Mouse (Mus musculus): ENCODE measurements around the gene Tmem234.
"Not testable (repeated sequence)": the region's sequence is repeated elsewhere in the genome, so short reads cannot be mapped to it uniquely, and the experiment has no call there.

Gene Tmem234

GRCm38 (mm10) chr4:129600233-129601158 lies at the start of gene Tmem234, which contains the start of gene Eif3i:
TSS of gene Tmem234 (plus strand) at chr4:129600668.
TSS of gene Eif3i (minus strand) at chr4:129600648.
- DNase-seq (ENCODE audit: low read depth, low spot score) = peak; percentile 93

GRCm38 (mm10) chr4:129554512-129554911 lies 46.0 kb upstream of the Tmem234 start:
- DNase-seq (ENCODE audit: low read depth, low spot score) = not testable (repeated sequence)

DNA sequence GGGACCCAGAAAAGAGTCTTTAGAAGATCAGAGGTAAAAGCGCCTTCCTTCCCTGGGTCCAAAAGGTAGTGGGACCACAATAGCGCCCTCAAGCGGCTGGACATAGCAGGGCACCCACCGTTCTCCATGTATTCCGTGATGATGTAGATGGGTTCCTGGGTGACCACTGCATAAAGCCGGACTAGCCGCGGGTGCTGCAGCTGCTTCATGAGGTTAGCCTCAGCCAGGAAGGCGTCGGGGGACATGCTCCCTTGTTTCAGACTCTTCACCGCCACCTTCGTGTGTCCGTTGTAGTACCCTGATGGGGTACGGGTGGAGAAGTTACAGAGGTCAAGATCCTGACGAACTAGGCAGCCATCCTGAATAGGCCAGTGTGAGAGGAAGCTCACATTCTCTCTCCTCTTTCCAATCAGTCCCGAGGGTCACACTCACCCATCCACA lies 45.0 kb upstream of the Tmem234 start:
- DNase-seq (ENCODE audit: low read depth, low spot score) = peak; percentile 63

GRCm38 (mm10) chr4:129555862-129556531 lies 44.5 kb upstream of the Tmem234 start:
- no peak for DNase-seq (ENCODE audit: low read depth, low spot score)

DNA sequence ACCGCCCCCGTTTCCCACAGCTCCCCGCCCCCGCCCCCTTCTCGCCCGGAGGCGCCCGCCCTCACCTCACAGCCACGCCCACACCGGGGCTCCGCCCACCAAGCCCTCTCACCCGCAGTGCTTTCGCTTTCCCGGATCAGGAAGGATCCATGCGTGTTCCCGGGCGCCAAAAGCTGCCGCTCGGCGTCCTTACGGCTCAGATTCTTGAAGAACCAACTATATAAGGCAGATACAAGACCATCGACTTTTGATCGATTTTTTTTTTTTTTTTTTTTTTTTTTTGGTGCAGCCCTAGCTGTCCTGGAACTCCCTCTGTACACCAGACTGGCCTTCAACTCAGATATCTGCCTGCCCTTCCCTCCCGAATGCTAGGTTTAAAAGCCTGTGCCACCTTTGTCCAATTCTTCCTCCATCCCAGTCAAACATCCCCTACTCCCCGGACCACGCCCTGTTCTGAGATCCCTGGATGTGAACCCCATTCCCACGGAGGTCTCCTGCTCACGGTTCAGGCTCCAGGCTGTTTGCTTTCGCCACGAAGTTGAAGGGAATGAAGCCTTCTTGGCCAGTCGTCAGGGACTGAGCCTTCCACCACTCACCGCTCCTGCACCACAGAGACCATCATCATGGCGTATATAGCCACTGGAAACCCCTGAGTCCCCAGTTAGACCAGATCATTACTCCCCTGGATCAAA lies 43.8 kb upstream of the Tmem234 start:
- peak; percentile 91 for DNase-seq (ENCODE audit: low read depth, low spot score)

GRCm38 (mm10) chr4:129557256-129557808 lies 43.1 kb upstream of the Tmem234 start:
- no peak for DNase-seq (ENCODE audit: low read depth, low spot score)

DNA sequence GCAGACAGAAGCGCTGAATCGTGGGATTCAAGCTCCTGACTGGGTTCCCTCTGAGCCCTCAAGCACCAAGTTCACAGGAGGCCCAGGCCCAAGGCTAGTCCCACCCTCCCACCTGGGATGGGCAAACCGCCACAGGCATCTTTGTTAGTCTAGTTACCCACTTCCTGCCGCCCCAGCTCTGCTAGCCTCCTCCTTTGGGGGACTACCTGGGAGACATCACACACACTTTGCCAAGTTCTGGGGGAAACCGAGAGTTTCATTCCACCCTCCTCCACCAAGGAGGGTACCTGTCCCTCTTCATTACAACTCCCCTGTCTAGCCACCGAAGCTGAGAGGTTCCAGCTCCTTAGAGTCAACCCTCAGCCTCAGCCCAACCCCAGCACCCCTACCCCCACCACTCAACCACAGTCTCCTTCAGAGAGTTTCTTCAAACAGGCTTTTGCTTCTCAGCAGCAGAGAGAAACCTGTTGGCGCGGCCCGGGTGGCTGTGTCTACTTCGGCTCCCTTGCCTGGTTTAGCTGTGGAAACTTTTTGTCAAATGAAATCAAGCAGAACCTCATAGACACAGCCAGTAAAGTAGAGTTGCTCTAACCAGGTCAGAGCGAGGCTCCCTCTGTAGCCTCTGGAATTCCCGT lies 42.0 kb upstream of the Tmem234 start:
- DNase-seq (ENCODE audit: low read depth, low spot score) = no peak

- DNase-seq (ENCODE audit: low read depth, low spot score) = no peak
Measured at GRCm38 (mm10) chr4:129561184-129561583, 39.3 kb upstream of the Tmem234 start.

GRCm38 (mm10) chr4:129563718-129564117 lies 36.8 kb upstream of the Tmem234 start:
- no peak for DNase-seq (ENCODE audit: low read depth, low spot score)

GRCm38 (mm10) chr4:129565139-129565538 lies 35.3 kb upstream of the Tmem234 start:
- DNase-seq (ENCODE audit: low read depth, low spot score) = no peak

- DNase-seq (ENCODE audit: low read depth, low spot score) = no peak
Measured at GRCm38 (mm10) chr4:129568366-129568765, 32.1 kb upstream of the Tmem234 start.

GRCm38 (mm10) chr4:129570028-129570427 lies 30.4 kb upstream of the Tmem234 start:
- DNase-seq (ENCODE audit: low read depth, low spot score) = no peak

DNA sequence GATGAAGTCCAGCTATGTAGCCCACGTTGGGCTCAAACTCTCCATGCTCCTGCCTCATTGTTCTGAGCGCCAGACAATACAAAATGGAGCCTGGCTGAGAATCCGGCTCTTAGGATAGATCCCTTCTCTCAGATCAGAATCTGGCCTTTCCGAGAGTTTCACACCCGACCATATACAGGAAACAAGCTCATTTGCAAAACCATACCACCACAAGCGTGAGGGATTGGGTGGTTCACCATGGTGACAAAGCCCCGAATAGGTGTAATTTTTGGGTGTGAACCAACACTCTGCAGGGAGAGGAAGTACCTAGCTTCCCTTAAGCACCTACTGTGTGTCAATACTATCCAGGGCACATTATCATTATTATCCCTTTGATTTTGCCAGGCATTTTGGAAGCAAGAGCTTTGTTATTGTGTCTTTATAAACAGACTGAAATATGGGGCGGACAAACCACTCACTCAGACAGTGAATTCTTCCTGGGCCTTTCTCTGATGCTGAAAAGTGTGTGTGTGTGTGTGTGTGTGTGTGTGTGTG lies 28.9 kb upstream of the Tmem234 start:
- no peak for DNase-seq (ENCODE audit: low read depth, low spot score)

GRCm38 (mm10) chr4:129572236-129573092 lies 28.0 kb upstream of the Tmem234 start:
- DNase-seq (ENCODE audit: low read depth, low spot score) = no peak

GRCm38 (mm10) chr4:129573093-129573370 lies 27.4 kb upstream of the Tmem234 start:
- DNase-seq (ENCODE audit: low read depth, low spot score) = no peak

GRCm38 (mm10) chr4:129573430-129573829 lies 27.0 kb upstream of the Tmem234 start, which contains the start of gene Lck:
TSS of gene Lck (minus strand) at chr4:129573641.
- DNase-seq (ENCODE audit: low read depth, low spot score) = no peak

DNA sequence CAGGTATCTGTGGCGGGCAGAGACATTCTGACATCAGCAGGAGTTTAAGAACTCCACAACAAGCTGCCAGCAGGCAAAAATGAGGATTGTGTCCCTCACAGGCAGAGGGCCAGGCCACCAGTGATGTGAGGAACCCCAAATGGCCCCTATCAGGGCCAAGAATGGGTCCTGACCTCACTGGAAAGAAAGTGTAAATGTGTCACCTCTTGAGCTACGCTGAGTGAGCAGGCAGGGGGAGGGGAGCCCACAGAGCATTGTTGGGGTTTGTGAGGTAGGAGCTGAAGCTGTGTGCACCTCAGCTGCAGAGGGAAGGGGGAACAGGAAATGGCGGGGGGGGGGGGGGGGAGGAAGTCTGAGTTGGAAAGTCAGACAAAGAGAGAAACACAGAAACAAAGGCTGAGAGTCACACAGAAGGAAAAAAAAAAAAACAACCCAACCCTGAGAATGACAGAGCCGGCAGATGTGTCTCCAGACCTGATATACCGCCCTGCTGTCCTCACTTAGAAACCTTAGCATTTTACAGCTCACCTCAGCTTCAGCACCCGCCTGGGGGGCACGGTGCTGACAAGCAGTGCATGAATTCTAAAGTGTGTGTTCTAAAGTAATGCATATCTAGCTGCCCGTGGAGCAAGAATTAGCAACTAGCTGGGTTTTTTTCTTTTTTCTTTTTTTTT lies 25.2 kb upstream of the Tmem234 start:
- DNase-seq (ENCODE audit: low read depth, low spot score) = peak; percentile 24

DNA sequence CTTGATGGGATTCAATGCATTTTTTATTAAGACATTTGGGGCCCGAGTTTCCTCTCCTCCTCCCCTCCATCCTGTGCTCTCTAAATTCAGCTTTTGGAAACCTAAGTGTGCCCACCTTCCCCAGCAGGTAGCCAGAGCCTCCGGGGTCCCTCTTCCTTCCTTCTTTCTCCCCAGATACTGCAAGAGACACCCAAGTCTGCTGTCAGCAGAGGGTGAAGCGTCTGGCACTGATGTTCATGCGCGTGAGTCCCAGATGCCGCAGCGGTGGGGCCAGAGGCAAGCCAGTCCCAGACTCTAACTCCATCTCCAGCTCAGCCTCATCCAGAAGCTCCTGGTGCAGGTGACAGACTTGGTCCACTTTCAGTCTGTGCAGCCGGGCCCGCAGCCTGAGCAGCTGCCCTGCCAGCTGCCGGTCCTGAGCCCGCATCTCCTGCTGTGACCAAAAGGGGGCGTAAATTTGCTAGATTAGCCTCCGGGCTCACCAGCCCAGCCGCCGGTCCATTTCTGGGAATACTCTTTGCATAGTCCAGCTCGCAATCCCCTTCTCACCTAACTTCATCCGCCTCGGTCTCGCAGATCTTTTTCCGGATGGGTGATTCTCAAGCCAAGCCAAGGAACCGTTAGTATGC lies 23.5 kb upstream of the Tmem234 start:
- peak; percentile 56 for DNase-seq (ENCODE audit: low read depth, low spot score)

DNA sequence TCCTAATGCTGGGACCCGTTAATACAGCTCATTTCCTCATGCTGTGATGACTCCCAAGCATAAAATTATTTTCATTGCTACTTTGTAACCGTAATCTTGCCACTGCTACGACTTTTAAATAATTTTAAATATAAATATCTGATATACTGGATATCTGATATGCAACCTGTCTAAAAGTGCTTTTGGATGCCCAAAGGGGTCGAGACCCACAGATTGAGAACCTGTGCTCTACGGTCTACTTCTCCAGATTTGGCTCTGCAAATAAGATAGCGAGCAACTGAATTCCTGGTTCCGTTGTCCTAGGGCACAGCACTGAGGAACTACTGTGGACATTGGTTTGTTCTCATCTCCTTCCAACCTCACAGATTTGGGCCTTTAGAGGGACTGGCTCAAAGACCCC lies 22.8 kb upstream of the Tmem234 start:
- DNase-seq (ENCODE audit: low read depth, low spot score) = no peak
